Mouse (Mus musculus) small intestine, adult 2 months (tissue): ENCODE data around the gene Ankrd6.

ENCODE experiments used
- CTCF ChIP-seq: fragments of 200-500 bp; IDR thresholded peaks from 2 replicates; pipeline ENCODE4 v1.5.1; 2012; ENCODE audit warnings: low read depth, mild to moderate bottlenecking, control low read depth, inconsistent platforms, low read length, moderate library complexity, mixed read lengths; ENCODE audit not compliant: insufficient replicate concordance, insufficient read length; ENCODE audit errors: extremely low read depth
- POLR2A ChIP-seq: fragments of 200-500 bp; IDR thresholded peaks from 2 replicates; pipeline ENCODE4 v1.6.1; 2012; ENCODE audit warnings: low read depth, mild to moderate bottlenecking, control low read depth, inconsistent platforms, low read length, moderate library complexity

- no peak for TF ChIP-seq CTCF
- TF ChIP-seq POLR2A: no peak
Measured at GRCm38 (mm10) chr4:32862751-32863446, 87.7 kb downstream of the Ankrd6 start.
